Comparison of ENCODE assay signal across 21 mouse cellular contexts in the genomic region with DNA sequence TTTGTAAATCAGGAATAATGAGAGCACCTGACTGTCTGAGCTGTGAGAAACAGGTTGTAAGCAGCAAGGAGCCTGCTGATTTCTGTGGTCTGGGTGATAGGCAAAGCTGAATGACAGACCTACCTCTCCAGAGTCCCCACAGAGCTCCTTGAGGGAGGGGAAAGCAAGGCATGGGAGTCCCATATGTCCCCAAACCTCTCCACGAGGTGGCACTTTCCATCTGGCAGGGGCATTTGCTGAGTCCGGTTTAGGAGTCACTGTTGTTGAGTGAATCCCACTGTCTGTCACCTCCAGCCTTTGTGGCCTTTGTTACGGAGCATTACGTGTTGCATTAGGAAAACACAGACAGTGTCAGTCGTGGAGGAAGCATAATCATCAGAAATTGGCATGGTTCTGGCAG. TPM values are rescaled to one million over a fixed set of nuclear protein-coding genes. Genes with fewer than 3 reads are reported as not detected.
DNase-seq lines count a peak whose midpoint lies in the region; ATAC-seq and TF ChIP-seq lines count a peak whose summit lies in the region.
"Had no signal": no experiment of that assay in that cellular context is flagged by ENCODE, and none has a peak within 500 bp of the region (broad histone marks: within the 10 kb centered on the region; RNA-seq: fewer than 3 reads in every experiment).

No protein-coding gene starts in this region.

- no peaks in the 10 kb centered on the region for H3K27me3 ChIP-seq in erythroblast, embryonic 14.5 days (ENCODE audit: control insufficient read depth)
- H3K27me3 ChIP-seq in heart, embryonic 13.5 days (replicated peaks) = no peaks in the 10 kb centered on the region
- H3K27me3 ChIP-seq in stomach, embryonic 15.5 days (replicated peaks) = no peaks in the 10 kb centered on the region
- no peaks in the 10 kb centered on the region for H3K27me3 ChIP-seq in stomach, postnatal 0 days (ENCODE audit: control insufficient read depth, insufficient read depth, low read length)
- no peaks in the 10 kb centered on the region for H3K27me3 ChIP-seq in intestine, embryonic 15.5 days (replicated peaks)
- H3K27me3 ChIP-seq in intestine, embryonic 16.5 days (replicated peaks; ENCODE audit: control insufficient read depth, insufficient read depth, low read length) = no peaks in the 10 kb centered on the region
- H3K27me3 ChIP-seq: embryonic facial prominence, embryonic 15.5 days; forebrain, embryonic 13.5 days; limb, embryonic 13.5 days; lung, embryonic 15.5 days had no signal

- H3K4me2 ChIP-seq in heart, embryonic 13.5 days = peak overlapping the region; percentile 50; the same call in 1 of the 2 replicates
- H3K4me2 ChIP-seq in stomach, embryonic 15.5 days = no peak overlapping the region
- H3K4me2 ChIP-seq in stomach, postnatal 0 days (replicated peaks; ENCODE audit: low read depth) = no peak overlapping the region
- H3K4me2 ChIP-seq in intestine, embryonic 15.5 days (replicated peaks) = no peak overlapping the region
- no peak overlapping the region for H3K4me2 ChIP-seq in intestine, embryonic 16.5 days (ENCODE audit: low read depth, low read length)
- H3K4me2 ChIP-seq: embryonic facial prominence, embryonic 15.5 days; forebrain, embryonic 13.5 days; limb, embryonic 13.5 days; lung, embryonic 15.5 days; midbrain, embryonic 11.5 days had no signal

- no peak for DNase-seq in heart, adult 9 months (ENCODE audit: low spot score in 2 of 2)
- no peak for DNase-seq in stomach, postnatal 0 days (ENCODE audit: low spot score)
- DNase-seq: cerebellum, adult 11-12 months; cerebellum, postnatal 36 days; gastrocnemius, postnatal 10 days; kidney, postnatal 14 days; layer of hippocampus, postnatal 36 days; thymus, adult 18-20 months had no signal

- no peak for TF ChIP-seq CTCF in stomach, postnatal 0 days (IDR thresholded peaks at IDR 0.05; ENCODE audit: low read depth)

- 73% methylated on average over 5 of the region's 5 CpGs for WGBS in heart, embryonic 13.5 days
- 80% methylated on average over 5 of the region's 5 CpGs for WGBS in stomach, embryonic 15.5 days
- 81% methylated on average over 5 of the region's 5 CpGs for WGBS in stomach, postnatal 0 days
- WGBS in intestine, embryonic 15.5 days = 72% methylated on average over 5 of the region's 5 CpGs
- WGBS in intestine, embryonic 16.5 days = 78% methylated on average over 5 of the region's 5 CpGs

- peak overlapping the region; percentile 72 for H3K4me3 ChIP-seq in erythroblast, embryonic 14.5 days (replicated peaks)
- H3K4me3 ChIP-seq in heart, embryonic 13.5 days = no peak overlapping the region
- H3K4me3 ChIP-seq in stomach, embryonic 15.5 days (replicated peaks) = 0 out of 2 replicates have a peak overlapping the region, but pooled peaks have one; percentile 0
- H3K4me3 ChIP-seq in stomach, postnatal 0 days (ENCODE audit: low read depth, low read length) = no peak overlapping the region
- H3K4me3 ChIP-seq in intestine, embryonic 15.5 days (replicated peaks) = no peak overlapping the region
- H3K4me3 ChIP-seq in intestine, embryonic 16.5 days (ENCODE audit: low read length) = no peak overlapping the region
- H3K4me3 ChIP-seq: embryonic facial prominence, embryonic 15.5 days; forebrain, embryonic 13.5 days; layer of hippocampus, adult 2 months; limb, embryonic 13.5 days; lung, embryonic 15.5 days had no signal

- peaks cover 89% of the 10 kb centered on the region for H3K36me3 ChIP-seq in erythroblast, embryonic 14.5 days (ENCODE audit: control insufficient read depth)
- no peaks in the 10 kb centered on the region for H3K36me3 ChIP-seq in heart, embryonic 13.5 days
- no peaks in the 10 kb centered on the region for H3K36me3 ChIP-seq in stomach, embryonic 15.5 days
- H3K36me3 ChIP-seq in stomach, postnatal 0 days (ENCODE audit: control insufficient read depth, insufficient read depth, low read length) = no peaks in the 10 kb centered on the region
- H3K36me3 ChIP-seq in intestine, embryonic 15.5 days = no peaks in the 10 kb centered on the region
- H3K36me3 ChIP-seq in intestine, embryonic 16.5 days (ENCODE audit: control insufficient read depth, insufficient read depth, low read length) = no peaks in the 10 kb centered on the region
- H3K36me3 ChIP-seq: embryonic facial prominence, embryonic 15.5 days; limb, embryonic 13.5 days; lung, embryonic 15.5 days had no signal

- TF ChIP-seq EP300 in stomach, postnatal 0 days (optimal IDR thresholded peaks at IDR 0.05) = no peak

- no peak overlapping the region for H3K27ac ChIP-seq in heart, embryonic 13.5 days (replicated peaks)
- no peak overlapping the region for H3K27ac ChIP-seq in stomach, embryonic 15.5 days
- H3K27ac ChIP-seq in stomach, postnatal 0 days (replicated peaks) = no peak overlapping the region
- no peak overlapping the region for H3K27ac ChIP-seq in intestine, embryonic 15.5 days
- H3K27ac ChIP-seq in intestine, embryonic 16.5 days (ENCODE audit: low read length) = no peak overlapping the region
- H3K27ac ChIP-seq: embryonic facial prominence, embryonic 15.5 days; forebrain, embryonic 13.5 days; hindbrain, postnatal 0 days; layer of hippocampus, adult 2 months; limb, embryonic 13.5 days; lung, embryonic 15.5 days had no signal

- H3K9me3 ChIP-seq in erythroblast, embryonic 14.5 days (ENCODE audit: control insufficient read depth, low read length) = no peaks in the 10 kb centered on the region
- H3K9me3 ChIP-seq in heart, embryonic 13.5 days = no peaks in the 10 kb centered on the region
- H3K9me3 ChIP-seq in stomach, embryonic 15.5 days = no peaks in the 10 kb centered on the region
- no peaks in the 10 kb centered on the region for H3K9me3 ChIP-seq in stomach, postnatal 0 days (ENCODE audit: control insufficient read depth, low read length)
- no peaks in the 10 kb centered on the region for H3K9me3 ChIP-seq in intestine, embryonic 15.5 days
- no peaks in the 10 kb centered on the region for H3K9me3 ChIP-seq in intestine, embryonic 16.5 days (ENCODE audit: control insufficient read depth, low read length)
- H3K9me3 ChIP-seq: embryonic facial prominence, embryonic 15.5 days; forebrain, embryonic 13.5 days; limb, embryonic 13.5 days; lung, embryonic 15.5 days had no signal

- ATAC-seq in erythroblast, adult 5-6 weeks (replicated peaks; ENCODE audit: low FRiP score, poor library complexity, severe bottlenecking) = no peak
- no peak for ATAC-seq in heart, embryonic 13.5 days (ENCODE audit: extremely low read depth, insufficient number of reproducible peaks, low FRiP score, low TSS enrichment)
- no peak for ATAC-seq in stomach, embryonic 15.5 days (ENCODE audit: insufficient read depth, low FRiP score, low read depth)
- no peak for ATAC-seq in stomach, postnatal 0 days (ENCODE audit: low FRiP score, low TSS enrichment)
- no peak for ATAC-seq in intestine, embryonic 15.5 days
- ATAC-seq in intestine, embryonic 16.5 days = no peak
- ATAC-seq: forebrain, embryonic 13.5 days; hindbrain, postnatal 0 days had no signal

- peaks cover 97% of the 10 kb centered on the region for H3K4me1 ChIP-seq in erythroblast, embryonic 14.5 days (ENCODE audit: control insufficient read depth)
- peaks cover 98% of the 10 kb centered on the region for H3K4me1 ChIP-seq in heart, embryonic 13.5 days
- peaks cover 3% of the 10 kb centered on the region; the same call in 1 of the 2 replicates for H3K4me1 ChIP-seq in stomach, embryonic 15.5 days
- peaks cover 3% of the 10 kb centered on the region; the same call in 1 of the 2 replicates for H3K4me1 ChIP-seq in stomach, postnatal 0 days (replicated peaks; ENCODE audit: control insufficient read depth, insufficient read depth)
- H3K4me1 ChIP-seq in intestine, embryonic 15.5 days (replicated peaks) = peaks cover 18% of the 10 kb centered on the region
- H3K4me1 ChIP-seq in intestine, embryonic 16.5 days (ENCODE audit: control insufficient read depth, insufficient read depth, low read length) = peaks cover 21% of the 10 kb centered on the region
- H3K4me1 ChIP-seq: embryonic facial prominence, embryonic 15.5 days; forebrain, embryonic 13.5 days had no signal

- peak overlapping the region; percentile 60 for H3K9ac ChIP-seq in heart, embryonic 13.5 days
- no peak overlapping the region for H3K9ac ChIP-seq in stomach, embryonic 15.5 days
- no peak overlapping the region for H3K9ac ChIP-seq in stomach, postnatal 0 days (ENCODE audit: low read length)
- H3K9ac ChIP-seq in intestine, embryonic 15.5 days = no peak overlapping the region
- no peak overlapping the region for H3K9ac ChIP-seq in intestine, embryonic 16.5 days (ENCODE audit: low read depth, low read length)
- H3K9ac ChIP-seq: embryonic facial prominence, embryonic 15.5 days; forebrain, embryonic 13.5 days; limb, embryonic 13.5 days; lung, embryonic 15.5 days had no signal

RNA-seq across cellular contexts. Expression of a gene that starts 15.4 kb away (rescaled TPM):
- 15.7 and 16.6 TPM in 2 replicates for polyA plus RNA-seq in erythroblast, embryonic 14.5 days (2012)
- total RNA-seq in erythroblast, adult 5-6 weeks (2015; ENCODE audit: low replicate concordance) = 1.3 and 1.5 TPM in 2 replicates
- 1.8 and 2.7 TPM in 2 replicates for total RNA-seq in erythroblast, adult 5-6 weeks (2017; ENCODE audit: low replicate concordance)
- polyA plus RNA-seq in heart, embryonic 13.5 days (2015; fragmentation: Nextera tagmentation; extraction: Ambion mirVana) = 12.1 and 14.0 TPM in 2 replicates
- 6.8 and 7.7 TPM in 2 replicates for polyA plus RNA-seq in stomach, embryonic 15.5 days (2015; fragmentation: Nextera tagmentation; extraction: Ambion mirVana)
- polyA plus RNA-seq in stomach, postnatal 0 days (2015; fragmentation: Nextera tagmentation; extraction: Ambion mirVana) = 4.1 and 4.3 TPM in 2 replicates
- 5.1 and 5.7 TPM in 2 replicates for polyA plus RNA-seq in intestine, embryonic 15.5 days (2015; fragmentation: Nextera tagmentation; extraction: Ambion mirVana)
- polyA plus RNA-seq in intestine, embryonic 16.5 days (2015; fragmentation: Nextera tagmentation; extraction: Ambion mirVana) = 6.4 and 7.1 TPM in 2 replicates

Comparison
In these comparisons a context has a peak if more than half of its experiments do, and no peak if none do; other contexts are left out.
1. H3K4me3 ChIP-seq: peak in erythroblast, embryonic 14.5 days (single experiment) and stomach, embryonic 15.5 days (single experiment); none in heart, embryonic 13.5 days (single experiment), stomach, postnatal 0 days (single experiment), intestine, embryonic 15.5 days (single experiment) and intestine, embryonic 16.5 days (single experiment).